Mouse (Mus musculus) ES-Bruce4 (cell line): Measurements from ENCODE around the gene Cst13. TPM values are rescaled to one million over a fixed set of nuclear protein-coding genes. Genes with fewer than 3 reads are reported as not detected.
"Not testable (repeated sequence)": the region's sequence is repeated elsewhere in the genome, so short reads cannot be mapped to it uniquely, and the experiment has no call there.

ENCODE experiments used
- H3K27ac ChIP-seq: 2 replicates; pipeline ENCODE4 v1.5.1; 2012; ENCODE audit warnings: low read length, inconsistent platforms; ENCODE audit not compliant: insufficient read depth
- H3K27me3 ChIP-seq: 2 replicates; pipeline ENCODE4 v1.6.1; 2012; ENCODE audit warnings: mild to moderate bottlenecking, low read length, inconsistent platforms; ENCODE audit not compliant: control insufficient read depth, poor library complexity, insufficient read depth, severe bottlenecking
- H3K36me3 ChIP-seq: 2 replicates; pipeline ENCODE4 v1.6.1; 2012; ENCODE audit warnings: inconsistent platforms, mild to moderate bottlenecking, low read length, moderate library complexity; ENCODE audit not compliant: control insufficient read depth, poor library complexity, insufficient read depth, severe bottlenecking
- H3K4me1 ChIP-seq: one replicate; pipeline ENCODE4 v1.8.1; 2011; ENCODE audit warnings: low read length; ENCODE audit not compliant: control insufficient read depth, insufficient read depth
- H3K4me3 ChIP-seq: 2 replicates; pipeline ENCODE4 v1.5.1; 2011; ENCODE audit warnings: low read depth, mild to moderate bottlenecking, low read length
- H3K9ac ChIP-seq: 2 replicates; pipeline ENCODE4 v1.6.1; 2012; ENCODE audit warnings: low read depth, mild to moderate bottlenecking, inconsistent platforms; ENCODE audit not compliant: poor library complexity, severe bottlenecking
- H3K9me3 ChIP-seq: replicated peaks from 2 replicates; pipeline ENCODE4 v1.6.1; 2012; ENCODE audit warnings: mild to moderate bottlenecking, low read length, inconsistent platforms; ENCODE audit not compliant: control insufficient read depth, poor library complexity, insufficient read depth, severe bottlenecking
- CTCF ChIP-seq: IDR thresholded peaks from one replicate; pipeline ENCODE4 v1.8.1; 2011; ENCODE audit warnings: low read depth, low read length
- EP300 ChIP-seq: IDR thresholded peaks from 2 replicates; pipeline ENCODE4 v1.6.1; 2011; ENCODE audit warnings: low read depth, low read length; ENCODE audit not compliant: insufficient read depth
- POLR2A ChIP-seq: IDR thresholded peaks from one replicate; pipeline ENCODE4 v1.8.1; 2011; ENCODE audit warnings: low read length; ENCODE audit not compliant: insufficient read depth
- polyA plus RNA-seq: library from polyadenylated mRNA; stranded (reverse); fragments of >200 nt; gene quantifications from 2 replicates; pipeline ENCODE4 v1.2.4, GENCODE M21; 2011; ENCODE audit warnings: low read depth; ENCODE audit not compliant: missing spikeins, insufficient read depth, insufficient read length

Gene Cst13
- not detected in 2 replicates for polyA plus RNA-seq

DNA sequence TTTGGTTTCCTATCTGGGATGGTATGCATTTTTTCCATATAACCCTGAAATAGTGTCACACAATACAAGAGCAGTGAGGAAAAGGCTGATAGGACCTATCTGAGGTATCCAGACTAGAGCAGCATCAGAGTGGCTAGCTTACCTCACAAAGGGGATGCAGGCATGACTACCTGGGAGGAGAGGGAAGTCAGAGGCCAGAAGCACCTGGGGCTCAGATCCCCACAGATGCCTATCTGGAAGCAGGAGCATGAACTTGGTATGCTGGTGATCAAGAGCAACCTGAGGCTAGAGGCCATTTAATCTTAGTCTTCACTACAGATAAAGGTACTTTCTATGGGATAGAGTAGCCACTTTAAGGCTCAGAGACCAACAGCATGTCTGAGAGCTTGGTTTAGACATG, at the start of gene Cst13:
Gene Cst13 (plus strand): TSS at position 173 of the 400 bp plus-strand sequence.
- no peak within 1 kb of the TSS for H3K27ac ChIP-seq
- H3K9ac ChIP-seq = no peak within 1 kb of the TSS
- H3K9me3 ChIP-seq = no peaks in the 10 kb centered on the region
- no peaks in the 10 kb centered on the region for H3K27me3 ChIP-seq
- H3K4me1 ChIP-seq = no peaks in the 10 kb centered on the region
- no peak for TF ChIP-seq CTCF
- TF ChIP-seq POLR2A = no peak
- TF ChIP-seq EP300 = no peak
- no peaks in the 10 kb centered on the region for H3K36me3 ChIP-seq
- no peak within 1 kb of the TSS for H3K4me3 ChIP-seq

DNA sequence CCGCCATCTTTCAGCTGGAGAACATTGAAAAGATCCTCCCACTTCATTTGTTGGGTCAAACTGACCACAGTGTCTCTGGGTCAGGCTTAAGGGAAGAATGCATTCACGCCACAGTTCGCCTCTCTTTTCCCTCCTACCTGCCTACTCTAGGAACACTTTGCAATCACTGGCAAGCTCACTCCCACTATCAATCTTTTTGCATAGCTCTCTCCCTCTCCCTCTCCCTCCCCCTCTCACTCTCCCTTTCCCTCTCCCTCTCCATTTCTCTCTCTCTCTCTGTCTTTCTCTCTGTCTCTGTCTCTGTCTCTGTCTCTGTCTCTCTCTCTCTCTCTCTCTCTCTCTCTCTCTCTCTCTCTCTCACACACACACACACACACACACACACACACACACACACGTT, 48.5 kb upstream of the Cst13 start, which contains the start of gene Cst11:
Gene Cst11 (minus strand): TSS at position 101 of the 400 bp plus-strand sequence.
- H3K9ac ChIP-seq, H3K4me3 ChIP-seq, H3K36me3 ChIP-seq, H3K27ac ChIP-seq, H3K9me3 ChIP-seq, H3K4me1 ChIP-seq, H3K27me3 ChIP-seq: not testable (repeated sequence)

DNA sequence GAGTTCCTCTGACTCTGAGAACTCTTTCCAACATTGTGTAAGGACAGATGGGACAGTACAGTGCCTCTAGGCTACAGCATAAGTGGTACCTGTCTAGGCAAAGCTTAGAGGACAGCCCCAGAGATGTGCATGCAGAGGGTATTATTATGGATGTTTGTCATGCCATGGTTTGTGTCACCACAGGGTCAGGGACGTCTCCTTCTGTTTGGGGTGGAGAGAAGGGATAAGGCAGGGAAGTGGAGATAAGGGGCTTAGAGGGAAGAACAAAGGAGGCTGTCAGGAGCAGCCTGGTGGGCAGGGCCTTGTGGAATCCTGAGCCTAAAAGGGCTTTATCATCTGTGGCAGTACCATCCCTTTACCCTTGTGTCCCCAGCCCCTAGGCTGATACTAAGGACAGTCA, 38.2 kb upstream of the Cst13 start, which contains the start of gene 8030411F24Rik:
Gene 8030411F24Rik (plus strand): TSS at position 301 of the 400 bp plus-strand sequence.
- Histone ChIP-seq H3K9ac (no peak within 1 kb of the TSS), H3K4me1 (no peaks in the 10 kb centered on the region), H3K27ac (no peak within 1 kb of the TSS), H3K9me3 (no peaks in the 10 kb centered on the region), H3K36me3 (no peaks in the 10 kb centered on the region), H3K4me3 (no peak within 1 kb of the TSS), H3K27me3 (no peaks in the 10 kb centered on the region)
- TF ChIP-seq EP300 = no peak
- no peak for TF ChIP-seq CTCF
- TF ChIP-seq POLR2A = no peak

DNA sequence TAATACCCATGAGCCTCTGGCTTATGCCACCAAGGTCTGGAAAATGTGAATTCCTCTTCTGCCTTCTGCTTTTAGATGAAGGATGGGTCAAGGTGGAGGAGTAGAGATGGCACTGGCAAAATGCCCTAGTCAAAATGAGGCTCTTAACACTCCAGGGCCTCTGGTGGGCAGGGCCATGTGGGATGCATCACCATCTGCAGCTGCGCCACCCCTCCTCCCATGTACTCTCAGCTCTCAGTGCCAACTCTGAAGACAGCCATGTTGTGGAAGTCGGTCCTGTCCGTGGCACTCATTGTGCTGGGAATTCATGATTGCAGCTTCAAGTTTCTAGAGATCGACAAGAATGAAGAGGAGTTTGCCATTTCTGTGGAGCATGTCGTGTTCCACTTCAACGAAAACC, 30.7 kb upstream of the Cst13 start, which contains the start of gene Cst12:
Gene Cst12 (plus strand): TSS at position 220 of the 400 bp plus-strand sequence.
- Histone ChIP-seq H3K4me3 (no peak within 1 kb of the TSS), H3K9me3 (no peaks in the 10 kb centered on the region), H3K27ac (no peak within 1 kb of the TSS), H3K36me3 (no peaks in the 10 kb centered on the region), H3K9ac (no peak within 1 kb of the TSS), H3K27me3 (no peaks in the 10 kb centered on the region), H3K4me1 (no peaks in the 10 kb centered on the region)
- TF ChIP-seq POLR2A = no peak
- no peak for TF ChIP-seq EP300
- no peak for TF ChIP-seq CTCF

DNA sequence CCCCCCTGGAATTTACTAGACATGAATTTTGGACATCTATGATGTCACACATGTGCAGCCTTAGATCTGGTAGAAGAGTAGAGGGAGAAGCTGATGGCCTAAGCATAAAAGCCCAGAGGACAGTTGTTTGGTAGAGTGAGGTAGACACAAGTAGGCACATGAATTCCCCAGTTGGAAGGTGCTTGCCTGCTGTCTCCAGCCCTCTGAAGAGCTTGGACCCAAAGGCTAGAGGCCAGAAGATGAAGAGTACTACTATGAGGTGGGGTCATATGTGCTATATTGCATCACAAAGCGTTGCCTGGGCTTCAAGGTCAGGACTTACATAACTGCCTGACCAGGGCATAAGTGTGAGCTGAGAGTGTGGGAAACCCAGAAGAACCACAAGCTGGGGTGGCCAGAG, 21.4 kb upstream of the Cst13 start, which contains the start of gene Cst8:
Gene Cst8 (plus strand): TSS at position 301 of the 400 bp plus-strand sequence.
- H3K27ac ChIP-seq = no peak within 1 kb of the TSS

DNA sequence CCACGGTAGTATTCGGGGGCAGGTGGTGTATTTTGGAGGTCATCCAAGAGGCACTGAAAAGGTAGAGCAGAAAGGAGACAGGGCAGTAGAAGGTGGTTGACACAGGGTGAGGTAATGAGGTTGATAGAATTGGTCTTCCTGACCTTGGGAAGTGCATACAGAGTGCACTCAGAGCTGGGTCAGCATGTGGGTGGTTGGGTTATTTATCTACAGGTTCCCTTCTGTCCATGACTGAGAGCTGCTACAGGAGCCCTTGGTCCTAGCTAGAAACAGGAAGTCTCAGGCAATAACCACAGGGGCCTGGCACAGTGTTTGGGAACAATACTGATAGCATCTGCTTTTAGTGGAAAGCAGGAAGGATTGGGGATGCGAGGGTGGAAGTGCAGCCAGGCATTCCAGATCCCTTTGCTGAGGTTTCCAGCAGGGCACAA, 18.4 kb upstream of the Cst13 start:
- Histone ChIP-seq H3K27ac (no peak overlapping the region), H3K9ac (no peak overlapping the region), H3K27me3 (no peaks in the 10 kb centered on the region), H3K4me3 (no peak overlapping the region), H3K9me3 (no peaks in the 10 kb centered on the region), H3K36me3 (no peaks in the 10 kb centered on the region), H3K4me1 (no peaks in the 10 kb centered on the region)
- TF ChIP-seq POLR2A = no peak
- no peak for TF ChIP-seq CTCF
- TF ChIP-seq EP300 = no peak

More for the DNA sequence above, 21.4 kb upstream of the Cst13 start, which contains the start of gene Cst8:
- TF ChIP-seq CTCF (no peak), POLR2A (no peak), EP300 (no peak)
- no peak within 1 kb of the TSS for H3K4me3 ChIP-seq
- no peaks in the 10 kb centered on the region for H3K36me3 ChIP-seq
- H3K9me3 ChIP-seq = no peaks in the 10 kb centered on the region
- H3K9ac ChIP-seq = no peak within 1 kb of the TSS
- no peaks in the 10 kb centered on the region for H3K27me3 ChIP-seq
- no peaks in the 10 kb centered on the region for H3K4me1 ChIP-seq
